Mouse (Mus musculus) MEL (cell line): ENCODE data around the gene Mta3. TPM values are rescaled to one million over a fixed set of nuclear protein-coding genes. Genes with fewer than 3 reads are reported as not detected.

ENCODE experiments used
- DNase-seq: peaks from one replicate; pipeline ENCODE4 v3.0.0; 2011; ENCODE audit warnings: low read depth, low spot score
- H3K27ac ChIP-seq: 2 replicates; pipeline ENCODE4 v1.5.1; 2012; ENCODE audit warnings: low read depth, mild to moderate bottlenecking, control low read depth, low read length, moderate library complexity; ENCODE audit not compliant: control insufficient read depth
- H3K27me3 ChIP-seq, 2 experiments: fragments of 150-350 bp in 1 of 2; sonication (generic) in 1 of 2; 2 replicates each; pipeline ENCODE4 v1.6.1; 2012; ENCODE audit warnings: low read length in 2 of 2, mild to moderate bottlenecking in 2 of 2, improper control_type of control experiment in 1 of 2, moderate library complexity in 1 of 2; ENCODE audit not compliant: insufficient read depth in 2 of 2, control insufficient read depth in 1 of 2
- H3K36me3 ChIP-seq, 2 experiments: 2 replicates each; pipeline ENCODE4 v1.6.1; 2012 to 2014; ENCODE audit warnings: low read length in 2 of 2, improper control_type of control experiment in 1 of 2, inconsistent platforms in 1 of 2, mild to moderate bottlenecking in 1 of 2; ENCODE audit not compliant: insufficient read depth in 2 of 2, control insufficient read depth in 1 of 2
- H3K4me1 ChIP-seq, 2 experiments: fragments of 150-350 bp in 1 of 2; sonication (generic) in 1 of 2; 2 replicates each; pipeline ENCODE4 v1.6.1; 2012; ENCODE audit warnings: low read length in 2 of 2, improper control_type of control experiment in 1 of 2, mild to moderate bottlenecking in 1 of 2; ENCODE audit not compliant: insufficient read depth in 2 of 2, control insufficient read depth in 1 of 2
- H3K4me3 ChIP-seq, 2 experiments: fragments of 150-350 bp in 1 of 2; sonication (generic) in 1 of 2; 2 replicates each; pipeline ENCODE4 v1.5.1; 2012; ENCODE audit warnings: low read depth in 2 of 2, low read length in 2 of 2, mild to moderate bottlenecking in 2 of 2, moderate library complexity in 2 of 2, control low read depth in 1 of 2, improper control_type of control experiment in 1 of 2; ENCODE audit not compliant: control insufficient read depth in 1 of 2, insufficient read depth in 1 of 2
- H3K79me2 ChIP-seq: 2 replicates; pipeline ENCODE4 v1.6.1; 2012; ENCODE audit warnings: mild to moderate bottlenecking, low read length, moderate library complexity; ENCODE audit not compliant: control insufficient read depth, poor library complexity, insufficient read depth
- H3K9ac ChIP-seq: 2 replicates; pipeline ENCODE4 v1.6.1; 2012; ENCODE audit warnings: low read depth, mild to moderate bottlenecking, control low read depth, low read length, moderate library complexity; ENCODE audit not compliant: control insufficient read depth, poor library complexity, severe bottlenecking
- H3K9me3 ChIP-seq: fragments of 150-350 bp; sonication (generic); replicated peaks from 2 replicates; pipeline ENCODE4 v1.6.1; 2012; ENCODE audit warnings: mild to moderate bottlenecking, low read length, improper control_type of control experiment, moderate library complexity; ENCODE audit not compliant: insufficient read depth
- BHLHE40 ChIP-seq: IDR thresholded peaks from 2 replicates; pipeline ENCODE4 v1.6.1; 2012; ENCODE audit warnings: low read depth, mild to moderate bottlenecking, inconsistent platforms, low read length, improper control_type of control experiment, borderline replicate concordance
- CHD1 ChIP-seq: IDR thresholded peaks from 2 replicates; pipeline ENCODE4 v1.6.1; 2012; ENCODE audit warnings: low read depth, mild to moderate bottlenecking, inconsistent platforms, low read length, improper control_type of control experiment
- EP300 ChIP-seq, 2 experiments: IDR thresholded peaks; 2 replicates each; pipeline ENCODE4 v1.6.1; 2011; ENCODE audit warnings: improper control_type of control experiment in 2 of 2, low read length in 2 of 2, low read depth in 1 of 2, mild to moderate bottlenecking in 1 of 2
- ETS1 ChIP-seq: IDR thresholded peaks from 2 replicates; pipeline ENCODE4 v1.6.1; 2012; ENCODE audit warnings: low read depth, mild to moderate bottlenecking, inconsistent platforms, low read length, improper control_type of control experiment, moderate library complexity
- GABPA ChIP-seq: IDR thresholded peaks from 2 replicates; pipeline ENCODE4 v1.6.1; 2012; ENCODE audit warnings: low read depth, mild to moderate bottlenecking, inconsistent platforms, low read length, improper control_type of control experiment, moderate library complexity
- GATA1 ChIP-seq: IDR thresholded peaks from 2 replicates; pipeline ENCODE4 v1.6.1; 2011; ENCODE audit warnings: low read depth, low read length, improper control_type of control experiment
- HCFC1 ChIP-seq: IDR thresholded peaks from 2 replicates; pipeline ENCODE4 v1.6.1; 2012; ENCODE audit warnings: low read depth, mild to moderate bottlenecking, inconsistent platforms, low read length, improper control_type of control experiment, moderate library complexity
- JUND ChIP-seq: IDR thresholded peaks from 2 replicates; pipeline ENCODE4 v1.6.1; 2011; ENCODE audit warnings: low read depth, mild to moderate bottlenecking, improper control_type of control experiment, low read length
- MAFK ChIP-seq: IDR thresholded peaks from 2 replicates; pipeline ENCODE4 v1.6.1; 2011; ENCODE audit warnings: low read depth, mild to moderate bottlenecking, low read length, improper control_type of control experiment, borderline replicate concordance
- MAX ChIP-seq: IDR thresholded peaks from 2 replicates; pipeline ENCODE4 v1.6.1; 2011; ENCODE audit warnings: low read length, improper control_type of control experiment
- MEF2A ChIP-seq: IDR thresholded peaks from 2 replicates; pipeline ENCODE4 v1.6.1; 2014; ENCODE audit warnings: low read depth, mild to moderate bottlenecking, inconsistent platforms, low read length, improper control_type of control experiment; ENCODE audit not compliant: poor library complexity, insufficient replicate concordance, severe bottlenecking; ENCODE audit errors: extremely low read depth
- MXI1 ChIP-seq: IDR thresholded peaks from 2 replicates; pipeline ENCODE4 v1.6.1; 2011; ENCODE audit warnings: mild to moderate bottlenecking, low read depth, low read length, improper control_type of control experiment
- POLR2AphosphoS2 ChIP-seq: IDR thresholded peaks from 2 replicates; pipeline ENCODE4 v1.6.1; 2011; ENCODE audit warnings: low read length, improper control_type of control experiment
- POLR2AphosphoS5 ChIP-seq: IDR thresholded peaks from 2 replicates; pipeline ENCODE4 v1.6.1; 2012; ENCODE audit warnings: low read depth, borderline replicate concordance, mild to moderate bottlenecking, inconsistent platforms, low read length, moderate library complexity, mixed read lengths
- RAD21 ChIP-seq: IDR thresholded peaks from 2 replicates; pipeline ENCODE4 v1.6.1; 2011; ENCODE audit warnings: mild to moderate bottlenecking, low read depth, low read length, improper control_type of control experiment
- SIN3A ChIP-seq: IDR thresholded peaks from 2 replicates; pipeline ENCODE4 v1.6.1; 2012; ENCODE audit warnings: low read length, improper control_type of control experiment, inconsistent platforms
- SMC3 ChIP-seq: IDR thresholded peaks from 2 replicates; pipeline ENCODE4 v1.6.1; 2011; ENCODE audit warnings: low read depth, low read length, improper control_type of control experiment
- UBTF ChIP-seq: IDR thresholded peaks from 2 replicates; pipeline ENCODE4 v1.6.1; 2012; ENCODE audit warnings: low read depth, mild to moderate bottlenecking, inconsistent platforms, low read length, improper control_type of control experiment, moderate library complexity, borderline replicate concordance; ENCODE audit not compliant: insufficient read depth
- USF2 ChIP-seq, 2 experiments: IDR thresholded peaks; 2 replicates each; pipeline ENCODE4 v1.6.1; 2011 to 2012; ENCODE audit warnings: improper control_type of control experiment in 2 of 2, low read length in 2 of 2, borderline replicate concordance in 1 of 2, inconsistent platforms in 1 of 2, low read depth in 1 of 2, mild to moderate bottlenecking in 1 of 2; ENCODE audit not compliant: insufficient read depth in 1 of 2
- ZMIZ1 ChIP-seq: IDR thresholded peaks from 2 replicates; pipeline ENCODE4 v1.6.1; 2012; ENCODE audit warnings: low read depth, mild to moderate bottlenecking, inconsistent platforms, low read length, improper control_type of control experiment, moderate library complexity
- polyA plus RNA-seq, 2 experiments: library from polyadenylated mRNA; stranded (reverse) in 1 of 2; unstranded in 1 of 2; fragments of >175 nt in 1 of 2; fragments of >200 nt in 1 of 2; gene quantifications; 2 replicates each; pipeline versions ENCODE4 v1.2.1 to v1.2.4; 2012; ENCODE audit warnings: low replicate concordance in 2 of 2, low read depth in 1 of 2; ENCODE audit not compliant: insufficient read length in 2 of 2, insufficient read depth in 1 of 2, missing spikeins in 1 of 2
- total RNA-seq: library from RNA; depleted of rRNA; stranded (reverse); fragments of 300-350 nt; gene quantifications from 2 replicates; pipeline ENCODE4 v1.2.3, GENCODE M21; 2012

Gene Mta3
- total and polyA plus RNA-seq, 3 experiments = 28.8 to 58.2 TPM; not detected in 1

DNA sequence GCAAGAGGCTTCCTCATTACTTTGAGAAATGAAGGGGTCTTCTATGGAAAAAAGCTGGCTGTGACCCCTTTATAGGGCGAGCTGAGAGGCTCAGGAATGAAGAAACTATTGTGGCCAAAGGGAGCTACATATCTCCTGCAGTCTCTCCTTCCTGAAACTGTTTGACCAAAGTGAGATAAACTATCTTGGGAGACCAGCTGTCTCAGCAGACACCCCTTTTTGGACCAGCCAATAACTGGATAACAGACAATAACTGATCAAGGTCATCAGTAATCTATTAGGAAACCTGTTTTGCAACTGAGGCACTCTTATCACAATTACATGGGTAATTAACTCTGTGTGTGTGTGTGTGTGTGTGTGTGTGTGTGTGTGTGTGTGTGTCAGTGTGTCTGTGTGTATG lies 47.0 kb upstream of the Mta3 start (continued):
- TF ChIP-seq ZMIZ1 (no peak), MAFK (peak; percentile 19; the same call in 1 of the 2 replicates), SMC3 (no peak), USF2 (IDR thresholded peaks at IDR 0.05; ENCODE audit: borderline replicate concordance in 1 of 2, insufficient read depth in 1 of 2, low read depth in 1 of 2, low read length in 2 of 2) (no peak), JUND (no peak), RAD21 (no peak), MAX (no peak), HCFC1 (no peak), MXI1 (no peak), UBTF (no peak), ETS1 (peak; percentile 83), MEF2A (0 out of 2 replicates have a peak, but pooled peaks have one; percentile 28), GABPA (no peak), BHLHE40 (0 out of 2 replicates have a peak, but pooled peaks have one; percentile 59), SIN3A (peak; percentile 64), GATA1 (peak; percentile 92), EP300 (IDR thresholded peaks at IDR 0.05; ENCODE audit: low read depth in 1 of 2, low read length in 2 of 2) (peak; percentile 96), POLR2AphosphoS5 (no peak), CHD1 (no peak)
- TF ChIP-seq, all 39 proteins: peak for 11

DNA sequence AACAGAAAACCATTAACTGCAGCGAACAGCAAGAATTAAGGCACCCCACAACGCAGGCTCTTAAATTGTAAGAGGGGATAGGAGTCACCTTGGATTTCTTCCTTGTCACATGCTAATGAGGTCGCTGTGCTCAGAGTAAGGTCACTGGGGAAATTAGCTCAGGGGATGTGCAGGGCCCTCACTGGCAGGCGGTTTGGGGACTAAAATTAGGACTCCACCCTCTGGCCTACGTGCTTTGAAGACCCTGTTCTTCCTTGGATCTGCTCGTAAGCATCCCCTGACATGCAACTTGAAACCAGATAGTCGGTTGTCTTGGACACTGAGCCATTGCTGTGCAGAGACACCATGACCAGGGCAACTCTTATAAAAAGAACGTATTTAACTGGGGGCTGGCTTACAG lies 41.2 kb upstream of the Mta3 start:
- Histone ChIP-seq H3K79me2 (no peaks in the 10 kb centered on the region), H3K4me1 (peaks cover 4 to 9% of the 10 kb centered on the region in 2 experiments; a peak in 2 of 4 replicates), H3K9ac (no peak overlapping the region), H3K27ac (no peak overlapping the region), H3K4me3 (no peak overlapping the region), H3K36me3 (peaks cover 0 to 6% of the 10 kb centered on the region in 2 experiments; a peak in 2 of 4 replicates), H3K9me3 (no peaks in the 10 kb centered on the region), H3K27me3 (no peaks in the 10 kb centered on the region)
- no peak for TF ChIP-seq POLR2AphosphoS2
- no peak for TF ChIP-seq CHD1
- no peak for DNase-seq
